In genomic region chr13:118596856-118597255, GRCm38 (mm10) we compare ENCODE assay signal across 8 mouse cellular contexts.
DNase-seq lines count a peak whose midpoint lies in the region; ATAC-seq and TF ChIP-seq lines count a peak whose summit lies in the region.

No protein-coding gene starts in this region.

- no peaks in the 10 kb centered on the region for H3K4me1 ChIP-seq in heart, adult 2 months (ENCODE audit: control insufficient read depth, insufficient read depth, low read length)
- no peaks in the 10 kb centered on the region for H3K4me1 ChIP-seq in heart, embryonic 11.5 days (ENCODE audit: control insufficient read depth, insufficient read depth, low read length)
- no peaks in the 10 kb centered on the region for H3K4me1 ChIP-seq in hindbrain, embryonic 14.5 days (replicated peaks; ENCODE audit: control insufficient read depth, insufficient read depth, low read length)
- no peaks in the 10 kb centered on the region for H3K4me1 ChIP-seq in intestine, embryonic 15.5 days (replicated peaks)

- no peak overlapping the region for H3K4me3 ChIP-seq in heart, adult 2 months
- no peak overlapping the region for H3K4me3 ChIP-seq in heart, embryonic 11.5 days (ENCODE audit: low read depth, low read length)
- no peak overlapping the region for H3K4me3 ChIP-seq in hindbrain, embryonic 14.5 days (replicated peaks; ENCODE audit: low read length)
- H3K4me3 ChIP-seq in intestine, embryonic 15.5 days (replicated peaks) = no peak overlapping the region

- no peak overlapping the region for H3K4me2 ChIP-seq in heart, embryonic 11.5 days
- H3K4me2 ChIP-seq in hindbrain, embryonic 14.5 days (replicated peaks) = no peak overlapping the region
- no peak overlapping the region for H3K4me2 ChIP-seq in intestine, embryonic 15.5 days (replicated peaks)

- no peaks in the 10 kb centered on the region for H3K36me3 ChIP-seq in heart, adult 2 months (ENCODE audit: control insufficient read depth, insufficient read depth, low read length)
- no peaks in the 10 kb centered on the region for H3K36me3 ChIP-seq in heart, embryonic 11.5 days (ENCODE audit: control insufficient read depth, insufficient read depth, low read length)
- no peaks in the 10 kb centered on the region for H3K36me3 ChIP-seq in hindbrain, embryonic 14.5 days (replicated peaks; ENCODE audit: control insufficient read depth, insufficient read depth)
- no peaks in the 10 kb centered on the region for H3K36me3 ChIP-seq in intestine, embryonic 15.5 days

- TF ChIP-seq EP300 in heart, adult 2 months (IDR thresholded peaks at IDR 0.05; ENCODE audit: insufficient read depth, low read depth, low read length) = no peak

- intact Hi-C loops in heart, adult 2 months (cut with DNase I) = loop anchor here (5.0 kb wide), 1 partner anchor 195 kb away; no protein-coding TSS in a partner anchor

- ATAC-seq in heart, embryonic 11.5 days (replicated peaks; ENCODE audit: insufficient number of reproducible peaks, low FRiP score, low TSS enrichment) = no peak
- no peak for ATAC-seq in hindbrain, embryonic 14.5 days (ENCODE audit: low FRiP score)
- ATAC-seq in intestine, embryonic 15.5 days = no peak

- no peak for TF ChIP-seq POLR2A in heart, adult 2 months (IDR thresholded peaks at IDR 0.05; ENCODE audit: insufficient read depth, low read depth, low read length)

- TF ChIP-seq CTCF in heart, adult 2 months (IDR thresholded peaks at IDR 0.05) = peak; percentile 56

- no peak overlapping the region for H3K27ac ChIP-seq in heart, adult 2 months
- H3K27ac ChIP-seq in heart, embryonic 11.5 days (ENCODE audit: low read depth, low read length) = no peak overlapping the region
- H3K27ac ChIP-seq in hindbrain, embryonic 14.5 days = no peak overlapping the region
- no peak overlapping the region for H3K27ac ChIP-seq in intestine, embryonic 15.5 days

- DNase-seq in heart, adult 2 months = no peak
- peak; percentile 15 for DNase-seq in ovary, postnatal 36 days (ENCODE audit: low spot score)
- no peak for DNase-seq in ovary, adult 18-20 months (ENCODE audit: low spot score)
- peak; percentile 56 for DNase-seq in R1 (ENCODE audit: low read depth, low spot score)
- DNase-seq in kidney, postnatal 4 days = peak; percentile 46 to 47
- no peak for DNase-seq in hindbrain, embryonic 14.5 days (ENCODE audit: low spot score)

- no peaks in the 10 kb centered on the region for H3K9me3 ChIP-seq in heart, embryonic 11.5 days (replicated peaks; ENCODE audit: control insufficient read depth, low read length)
- no peaks in the 10 kb centered on the region for H3K9me3 ChIP-seq in hindbrain, embryonic 14.5 days (ENCODE audit: control insufficient read depth, low read length)
- no peaks in the 10 kb centered on the region for H3K9me3 ChIP-seq in intestine, embryonic 15.5 days

- no peak overlapping the region for H3K9ac ChIP-seq in heart, adult 2 months (ENCODE audit: low read depth, low read length)
- H3K9ac ChIP-seq in heart, embryonic 11.5 days (ENCODE audit: low read depth, low read length) = no peak overlapping the region
- H3K9ac ChIP-seq in hindbrain, embryonic 14.5 days = no peak overlapping the region
- no peak overlapping the region for H3K9ac ChIP-seq in intestine, embryonic 15.5 days

- WGBS in heart, adult 2 months = 57% methylated on average over 5 of the region's 5 CpGs
- 68% methylated on average over 5 of the region's 5 CpGs for WGBS in heart, embryonic 11.5 days (ENCODE audit: insufficient replicate concordance)
- WGBS in hindbrain, embryonic 14.5 days = 69% methylated on average over 5 of the region's 5 CpGs
- 72% methylated on average over 5 of the region's 5 CpGs for WGBS in intestine, embryonic 15.5 days

- no peaks in the 10 kb centered on the region for H3K79me2 ChIP-seq in heart, adult 2 months (replicated peaks; ENCODE audit: control insufficient read depth, insufficient read depth, low read length)

- H3K27me3 ChIP-seq in heart, adult 2 months (ENCODE audit: control insufficient read depth, insufficient read depth, low read length) = no peaks in the 10 kb centered on the region
- H3K27me3 ChIP-seq in heart, embryonic 11.5 days (ENCODE audit: control insufficient read depth, insufficient read depth, low read length) = no peaks in the 10 kb centered on the region
- no peaks in the 10 kb centered on the region for H3K27me3 ChIP-seq in hindbrain, embryonic 14.5 days (ENCODE audit: control insufficient read depth, insufficient read depth, low read length)
- H3K27me3 ChIP-seq in intestine, embryonic 15.5 days (replicated peaks) = no peaks in the 10 kb centered on the region

Comparison
In these comparisons a context has a peak if more than half of its experiments do, and no peak if none do; other contexts are left out.
1. DNase-seq: peak in ovary, postnatal 36 days (single experiment), R1 (single experiment) and kidney, postnatal 4 days (2 of 2); none in heart, adult 2 months (0 of 2), ovary, adult 18-20 months (single experiment) and hindbrain, embryonic 14.5 days (single experiment).